Mouse (Mus musculus) layer of hippocampus, adult 18-20 months (tissue): ENCODE results near the gene Nubp2. TPM values are rescaled to one million over a fixed set of nuclear protein-coding genes. Genes with fewer than 3 reads are reported as not detected.

Experiments
- DNase-seq, 2 experiments: peaks; one replicate each; pipeline ENCODE4 v3.0.0; 2022; ENCODE audit warnings: low spot score in 2 of 2
- long read RNA-seq: library from polyadenylated mRNA; stranded (forward); transcript quantifications from one replicate; pipeline ENCODE4 v2.0.0, GENCODE M21; 2021
- total RNA-seq, 2 experiments: library from RNA; stranded (reverse); gene quantifications; 2 replicates each; pipeline ENCODE4 v1.2.3; 2021

Gene Nubp2
- total RNA-seq = 10 to 100 TPM; 32.3 to 33.5 TPM
- long read RNA-seq, transcript Nubp2-201 (7 exons, 1,427 nt) = major isoform, 30 of 46 reads
- long read RNA-seq, partial matches to known transcripts = 2 of 46 reads
- long read RNA-seq, other reads (novel, unspliced or antisense) = 6 of 46 reads

- DNase-seq = peak; percentile 98 to 100
Measured at GRCm38 (mm10) chr17:24886134-24886931, at the start of gene Nubp2, which contains the start of gene Spsb3. Gene Nubp2, minus strand, starts transcription at chr17:24886349. Gene Spsb3, plus strand, starts transcription at chr17:24886643.

- DNase-seq = no peak
Measured at GRCm38 (mm10) chr17:24935666-24936065, 49.5 kb upstream of the Nubp2 start.

GRCm38 (mm10) chr17:24934926-24935325 lies 48.8 kb upstream of the Nubp2 start:
- DNase-seq = no peak

GRCm38 (mm10) chr17:24933163-24933562 lies 47.0 kb upstream of the Nubp2 start:
- DNase-seq = no peak

- no peak for DNase-seq
Measured at GRCm38 (mm10) chr17:24932431-24932830, 46.3 kb upstream of the Nubp2 start.

GRCm38 (mm10) chr17:24929506-24929905 lies 43.4 kb upstream of the Nubp2 start:
- no peak for DNase-seq

- DNase-seq = no peak
Measured at GRCm38 (mm10) chr17:24923246-24923645, 37.1 kb upstream of the Nubp2 start.

- DNase-seq = no peak
Measured at GRCm38 (mm10) chr17:24913984-24914383, 27.8 kb upstream of the Nubp2 start.

DNA sequence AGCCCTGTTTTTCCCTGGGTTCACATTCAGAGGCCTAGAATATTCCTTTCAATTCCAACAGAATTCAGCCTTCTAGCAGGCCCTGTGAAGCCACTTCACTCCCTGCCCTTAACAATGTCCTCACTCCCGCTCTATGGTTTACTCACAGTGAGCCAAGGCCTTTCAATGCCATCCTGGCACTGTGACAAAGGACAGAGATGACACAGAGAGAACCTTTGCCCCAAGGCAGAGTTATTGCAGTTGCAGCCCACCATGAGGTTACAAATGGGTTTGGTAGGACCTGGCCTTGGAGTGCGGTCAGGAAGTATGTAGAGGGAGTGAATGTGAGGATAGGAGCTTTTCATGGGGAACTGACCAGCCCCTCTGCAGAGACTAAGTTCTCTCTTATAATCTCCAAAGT lies 21.4 kb upstream of the Nubp2 start:
- no peak for DNase-seq

- DNase-seq = no peak
Measured at GRCm38 (mm10) chr17:24903767-24904166, 17.6 kb upstream of the Nubp2 start.

DNA sequence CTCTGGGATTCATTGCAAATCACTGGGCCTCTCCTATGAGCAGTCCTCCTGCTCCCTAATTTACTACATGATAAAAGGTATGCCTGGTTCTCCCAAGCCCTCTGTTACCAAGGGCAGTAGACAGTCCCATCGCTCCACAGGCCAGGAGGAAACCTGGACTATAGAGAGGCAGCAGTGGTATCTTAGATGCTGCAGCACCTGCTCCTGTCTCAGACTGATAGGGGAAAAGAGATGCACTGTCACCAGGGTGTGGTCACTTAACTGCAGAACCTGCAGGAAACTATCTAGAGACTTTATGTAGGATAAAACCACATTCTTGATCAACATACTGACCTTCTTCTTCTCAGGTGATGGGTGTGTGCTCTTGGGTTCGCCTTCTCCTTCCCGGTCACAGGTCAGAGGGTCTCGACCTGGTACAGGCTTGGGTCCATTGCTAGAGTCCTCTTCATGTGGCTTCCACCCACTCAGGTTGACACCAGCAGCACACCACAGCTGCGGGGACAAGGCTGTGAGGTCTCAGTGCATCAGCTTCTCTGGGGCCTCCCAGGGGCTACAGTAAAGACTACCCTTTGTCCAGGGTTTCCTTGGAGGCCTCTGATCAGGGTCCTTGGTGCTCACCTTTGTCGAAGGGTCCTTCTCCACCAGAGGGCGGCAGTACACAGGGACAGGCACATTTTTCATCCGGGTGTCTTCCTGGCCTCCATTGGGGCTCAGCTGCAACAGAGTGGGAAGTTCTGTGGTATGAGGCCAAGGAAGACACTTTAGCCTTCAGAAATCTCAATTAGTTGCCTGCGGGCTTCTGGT lies 16.7 kb upstream of the Nubp2 start:
- DNase-seq = no peak

GRCm38 (mm10) chr17:24902124-24902523 lies 16.0 kb upstream of the Nubp2 start:
- DNase-seq = no peak

GRCm38 (mm10) chr17:24900014-24900413 lies 13.9 kb upstream of the Nubp2 start:
- DNase-seq = no peak

- DNase-seq = no peak
Measured at GRCm38 (mm10) chr17:24899153-24899552, 13.0 kb upstream of the Nubp2 start.

GRCm38 (mm10) chr17:24898041-24898854 lies 12.1 kb upstream of the Nubp2 start:
- no peak for DNase-seq

GRCm38 (mm10) chr17:24897600-24897999 lies 11.5 kb upstream of the Nubp2 start:
- DNase-seq = no peak

DNA sequence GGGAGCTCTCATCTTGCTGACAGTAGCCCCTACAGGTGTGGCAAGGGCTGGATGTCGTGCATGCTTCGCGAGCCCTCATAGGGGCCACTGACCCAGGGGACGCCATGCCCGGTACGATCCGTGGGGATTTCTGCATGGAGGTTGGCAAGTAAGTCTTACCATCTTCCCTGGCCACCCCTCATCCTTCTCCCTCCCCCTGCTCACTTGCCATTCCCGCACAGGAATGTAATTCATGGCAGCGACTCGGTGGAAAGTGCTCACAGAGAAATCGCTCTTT lies 10.8 kb upstream of the Nubp2 start:
- DNase-seq = no peak

GRCm38 (mm10) chr17:24896241-24896992 lies 10.3 kb upstream of the Nubp2 start, which contains the start of gene Nme3:
Gene Nme3, plus strand, starts transcription at chr17:24896500.
- peak in 1 of 2 experiments; percentile 80 for DNase-seq

DNA sequence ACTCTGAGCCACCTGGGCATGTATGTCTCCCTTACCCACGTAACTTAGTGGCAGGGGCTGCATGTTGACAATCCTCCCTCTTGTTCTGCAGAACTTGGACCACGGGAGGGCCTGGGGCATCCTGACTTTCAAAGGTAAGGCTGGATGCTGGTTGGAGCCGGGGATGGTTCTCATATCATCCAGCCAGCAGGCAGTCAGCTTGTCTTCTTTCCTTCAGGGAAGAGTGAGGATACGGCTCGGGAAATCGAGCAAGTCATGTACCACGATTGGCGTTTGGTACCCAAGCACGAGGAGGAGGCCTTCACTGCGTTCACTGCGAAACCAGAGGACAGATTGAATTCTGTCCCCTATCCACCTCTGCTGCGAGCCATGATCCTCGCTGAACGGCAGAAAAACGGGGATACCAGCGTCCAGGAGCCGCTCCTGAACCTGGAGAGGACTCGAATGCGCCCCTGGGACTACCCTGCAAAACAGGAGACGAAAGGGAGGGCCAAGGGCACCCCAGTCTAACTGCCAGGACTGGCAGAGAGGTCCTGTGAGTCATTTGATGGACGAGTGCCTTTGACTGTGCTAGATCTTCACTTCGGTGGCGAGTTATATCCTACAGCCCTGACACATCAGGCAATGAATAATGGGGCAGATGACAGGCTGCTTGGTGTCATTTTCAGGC lies 9.6 kb upstream of the Nubp2 start:
- DNase-seq = no peak

GRCm38 (mm10) chr17:24894995-24895547 lies 8.9 kb upstream of the Nubp2 start, which contains the start of the genes Eme2 and Mrps34:
Gene Eme2, minus strand, starts transcription at chr17:24895087.
Gene Mrps34, plus strand, starts transcription at chr17:24895116.
- DNase-seq = peak; percentile 86 to 90
